Mouse (Mus musculus) liver, embryonic 16.5 days (tissue): ENCODE measurements around the gene Scfd2. TPM values are rescaled to one million over a fixed set of nuclear protein-coding genes. Genes with fewer than 3 reads are reported as not detected.

Source experiments
- ATAC-seq: fragments of 200-750 bp; cut with Nextera tagmentation; 2 replicates; pipeline ENCODE4 v1.8.0; 2017; ENCODE audit warnings: low read depth, mild to moderate bottlenecking, moderate number of reproducible peaks, moderate library complexity
- H3K27ac ChIP-seq: fragments of 300-500 bp; sonication (generic); 2 replicates; pipeline ENCODE4 v1.5.1; 2014; ENCODE audit warnings: mild to moderate bottlenecking, low read length
- H3K27me3 ChIP-seq: fragments of 300-500 bp; sonication (generic); 2 replicates; pipeline ENCODE4 v1.6.1; 2014; ENCODE audit warnings: low read depth, low read length, mixed read lengths; ENCODE audit not compliant: control insufficient read depth, insufficient read depth
- H3K36me3 ChIP-seq: fragments of 300-500 bp; sonication (generic); 2 replicates; pipeline ENCODE4 v1.6.1; 2014; ENCODE audit warnings: mild to moderate bottlenecking; ENCODE audit not compliant: control insufficient read depth, insufficient read depth
- H3K4me1 ChIP-seq: fragments of 300-500 bp; sonication (generic); 2 replicates; pipeline ENCODE4 v1.6.1; 2014; ENCODE audit warnings: low read depth, low read length, mixed read lengths; ENCODE audit not compliant: control insufficient read depth
- H3K4me2 ChIP-seq: fragments of 300-500 bp; sonication (generic); 2 replicates; pipeline ENCODE4 v1.6.1; 2014; ENCODE audit warnings: low read depth, low read length, mixed read lengths
- H3K4me3 ChIP-seq: fragments of 300-500 bp; sonication (generic); 2 replicates; pipeline ENCODE4 v1.5.1; 2014; ENCODE audit warnings: low read depth, mild to moderate bottlenecking, low read length
- H3K9ac ChIP-seq: fragments of 300-500 bp; sonication (generic); 2 replicates; pipeline ENCODE4 v1.6.1; 2014; ENCODE audit warnings: low read depth, low read length
- H3K9me3 ChIP-seq: fragments of 300-500 bp; sonication (generic); replicated peaks from 2 replicates; pipeline ENCODE4 v1.6.1; 2016; ENCODE audit warnings: low read length; ENCODE audit not compliant: control insufficient read depth
- WGBS: fragments of 180-500 bp; shearing (Covaris S2); extraction: QIAGEN DNeasy Blood & Tissue Kit; methylation state at CpG from one replicate; pipeline ENCODE4 v1.1.7; 2014; ENCODE audit not compliant: insufficient replicate concordance; 5-methylcytosine and 5-hydroxymethylcytosine counted together
- polyA plus RNA-seq: library from polyadenylated mRNA; unstranded; fragments of >200 nt; fragmentation: Nextera tagmentation; extraction: Ambion mirVana; gene quantifications from 2 replicates; pipeline ENCODE4 v1.2.1, GENCODE M21; 2015

Scfd2 gene
- polyA plus RNA-seq, 1 experiment from 2014 or later, result 10.4 TPM

DNA sequence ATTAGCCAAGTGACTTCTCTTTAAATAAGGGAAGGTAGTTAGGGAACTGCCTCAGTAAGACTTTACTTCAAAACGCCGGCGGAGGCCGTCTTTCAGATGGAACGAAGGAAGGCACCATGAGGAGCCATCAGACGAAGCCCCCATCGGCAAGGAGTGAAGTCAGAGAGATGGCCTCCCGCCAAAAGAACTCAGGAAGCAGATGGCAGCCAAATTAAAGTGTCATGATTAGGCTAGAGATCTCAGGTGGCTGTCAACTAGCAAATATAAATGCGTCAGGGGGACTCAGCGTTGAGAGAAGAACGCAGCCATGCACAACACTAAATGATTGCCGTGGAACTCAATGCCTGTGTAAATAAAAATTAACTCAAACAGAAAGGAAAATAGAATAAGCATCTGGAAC lies 194.8 kb downstream of the Scfd2 start:
- 80% methylated on average over 12 of the region's 12 CpGs for WGBS
- no peak overlapping the region for H3K9ac ChIP-seq
- no peaks in the 10 kb centered on the region for H3K27me3 ChIP-seq
- no peaks in the 10 kb centered on the region for H3K4me1 ChIP-seq
- no peak for ATAC-seq
- H3K4me3 ChIP-seq, result no peak overlapping the region
- no peaks in the 10 kb centered on the region for H3K36me3 ChIP-seq
- no peak overlapping the region for H3K27ac ChIP-seq
- H3K9me3 ChIP-seq, result no peaks in the 10 kb centered on the region
- no peak overlapping the region for H3K4me2 ChIP-seq

DNA sequence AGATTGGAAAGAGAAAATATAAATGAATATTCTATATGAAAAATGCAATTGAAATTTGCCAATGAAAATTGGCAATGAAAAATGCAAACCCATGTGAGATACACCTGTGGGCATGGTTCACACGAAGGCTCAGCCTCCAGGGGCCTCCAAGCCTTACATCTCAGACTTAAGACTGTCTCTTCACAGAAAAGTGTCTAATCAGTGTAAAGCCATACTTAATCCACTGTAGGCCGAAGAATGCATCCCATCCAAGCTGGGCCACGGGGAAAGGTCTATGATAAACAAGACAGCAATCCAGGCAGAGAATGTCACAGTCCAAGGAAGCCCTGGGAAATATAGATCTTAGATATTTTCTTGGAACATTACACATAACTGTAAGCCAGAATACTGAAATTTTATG lies 198.3 kb downstream of the Scfd2 start:
- WGBS, result 57% methylated on average over 3 of the region's 3 CpGs
- H3K36me3 ChIP-seq, result no peaks in the 10 kb centered on the region
- H3K4me2 ChIP-seq, result no peak overlapping the region
- H3K4me3 ChIP-seq, result no peak overlapping the region
- no peak overlapping the region for H3K27ac ChIP-seq
- no peaks in the 10 kb centered on the region for H3K27me3 ChIP-seq
- H3K9me3 ChIP-seq, result no peaks in the 10 kb centered on the region
- no peak overlapping the region for H3K9ac ChIP-seq
- H3K4me1 ChIP-seq, result no peaks in the 10 kb centered on the region
- no peak for ATAC-seq

DNA sequence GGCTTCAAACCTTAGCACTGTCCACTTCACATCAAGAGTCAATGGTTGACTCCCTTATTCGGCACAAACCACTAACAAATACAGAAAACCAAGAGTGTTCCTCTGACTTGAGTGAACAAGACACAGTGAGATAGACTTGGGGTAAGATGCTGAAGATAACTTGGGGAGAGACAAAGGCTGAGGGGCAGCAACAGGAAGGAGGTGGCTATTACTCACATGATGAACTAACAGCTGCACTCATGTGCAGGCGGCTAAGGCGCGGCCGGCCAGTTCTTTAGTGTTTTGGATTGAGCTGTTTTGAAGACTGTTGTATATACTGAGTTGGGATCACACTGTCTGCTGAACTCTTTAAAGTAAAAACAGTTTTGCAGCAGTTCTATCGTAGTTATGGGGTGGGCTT lies 205.3 kb downstream of the Scfd2 start:
- Histone ChIP-seq H3K27me3 (no peaks in the 10 kb centered on the region), H3K4me2 (no peak overlapping the region), H3K27ac (no peak overlapping the region), H3K9ac (no peak overlapping the region), H3K4me3 (no peak overlapping the region), H3K36me3 (no peaks in the 10 kb centered on the region), H3K9me3 (no peaks in the 10 kb centered on the region), H3K4me1 (no peaks in the 10 kb centered on the region)
- 70% methylated on average over 6 of the region's 6 CpGs for WGBS
- ATAC-seq, result no peak

DNA sequence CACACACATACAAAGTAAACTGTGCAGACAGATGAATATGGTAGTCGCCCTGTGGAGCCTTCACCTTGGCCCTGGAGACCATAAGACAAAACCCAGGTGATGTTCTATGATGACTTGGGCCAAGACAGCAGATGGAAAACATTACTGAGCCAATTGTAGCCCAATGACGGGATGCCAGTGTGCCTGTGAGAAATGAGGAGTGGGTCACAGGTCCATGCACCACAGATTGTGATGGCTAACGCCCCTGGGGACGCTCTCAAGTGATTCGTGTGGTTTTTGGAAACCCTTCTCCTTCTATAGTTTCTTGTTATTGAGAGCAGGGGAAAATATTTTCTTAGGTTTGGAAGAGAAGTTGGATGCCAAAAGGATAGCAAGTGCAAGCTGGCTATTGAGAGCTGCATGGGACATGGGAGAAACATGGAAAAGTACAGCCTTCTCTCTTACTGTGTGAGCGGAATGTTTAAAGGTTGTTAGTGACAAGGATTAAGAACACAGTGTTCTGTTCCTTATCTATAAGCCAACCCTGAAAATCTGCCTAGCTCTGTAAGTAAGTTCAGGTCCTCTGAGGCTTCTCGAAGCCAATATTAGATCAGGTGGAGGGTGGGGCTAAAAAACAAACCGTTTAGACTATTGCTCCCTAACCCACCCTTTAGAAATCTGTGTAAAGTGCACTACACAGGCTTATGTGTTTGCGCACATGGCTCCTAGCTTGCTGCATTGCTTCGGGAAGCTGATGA lies 210.4 kb downstream of the Scfd2 start:
- Histone ChIP-seq H3K9me3 (no peaks in the 10 kb centered on the region), H3K4me3 (no peak overlapping the region), H3K4me2 (no peak overlapping the region), H3K9ac (no peak overlapping the region), H3K27ac (no peak overlapping the region), H3K4me1 (peaks cover 6% of the 10 kb centered on the region), H3K36me3 (no peaks in the 10 kb centered on the region), H3K27me3 (no peaks in the 10 kb centered on the region)
- no peak for ATAC-seq
- 71% methylated on average over 10 of the region's 10 CpGs for WGBS

DNA sequence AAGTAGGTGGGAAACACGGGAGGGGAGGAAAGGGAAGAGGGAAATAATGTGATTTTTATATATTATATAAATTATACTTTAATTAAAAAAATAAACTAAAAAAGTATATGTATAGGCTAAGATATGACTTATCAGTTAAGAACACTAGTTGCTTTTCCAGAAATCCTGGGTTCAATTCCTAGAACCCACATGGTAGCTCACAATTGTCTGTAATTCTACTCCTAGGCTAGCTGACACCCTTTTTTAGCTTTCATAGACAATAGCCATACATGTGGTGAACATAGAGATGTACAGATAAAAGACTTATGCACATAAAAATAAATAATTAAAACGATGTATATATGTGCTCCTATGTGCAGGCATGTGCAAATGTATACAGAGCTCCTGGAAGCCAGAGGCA lies 212.0 kb downstream of the Scfd2 start:
- no peak for ATAC-seq
- no peak overlapping the region for H3K4me2 ChIP-seq

DNA sequence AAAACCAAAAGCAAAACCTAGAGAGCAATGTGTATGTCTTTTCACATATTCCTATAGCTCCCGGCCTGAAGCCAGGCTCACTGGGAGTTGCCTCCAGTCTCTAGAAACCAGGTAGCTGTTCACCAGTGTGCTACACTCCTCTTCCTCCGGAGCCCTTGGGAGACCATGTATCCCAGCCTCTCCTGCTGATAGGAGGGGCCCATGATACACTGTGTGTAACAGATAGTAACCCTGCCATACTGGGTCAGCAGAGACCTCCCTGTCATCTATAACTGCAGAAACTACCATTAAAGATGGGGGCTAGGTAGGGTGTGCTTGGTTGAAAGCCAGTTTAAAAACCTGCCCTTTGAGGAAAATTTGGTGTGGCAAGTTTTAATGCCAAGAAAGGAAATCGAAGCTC lies 214.4 kb downstream of the Scfd2 start:
- no peak overlapping the region for H3K4me2 ChIP-seq
- H3K36me3 ChIP-seq, result no peaks in the 10 kb centered on the region
- no peaks in the 10 kb centered on the region for H3K9me3 ChIP-seq
- H3K27me3 ChIP-seq, result no peaks in the 10 kb centered on the region
- WGBS, result 45% methylated on average over 3 of the region's 3 CpGs
- H3K4me1 ChIP-seq, result peaks cover 6% of the 10 kb centered on the region
- no peak overlapping the region for H3K27ac ChIP-seq
- peak; percentile 80 for ATAC-seq
- H3K4me3 ChIP-seq, result no peak overlapping the region
- no peak overlapping the region for H3K9ac ChIP-seq

More for the DNA sequence above, 212.0 kb downstream of the Scfd2 start:
- Histone ChIP-seq H3K4me1 (peaks cover 6% of the 10 kb centered on the region), H3K9me3 (no peaks in the 10 kb centered on the region), H3K27me3 (no peaks in the 10 kb centered on the region), H3K9ac (no peak overlapping the region), H3K36me3 (no peaks in the 10 kb centered on the region), H3K4me3 (no peak overlapping the region), H3K27ac (no peak overlapping the region)
- 60% methylated on average over 2 of the region's 2 CpGs for WGBS

DNA sequence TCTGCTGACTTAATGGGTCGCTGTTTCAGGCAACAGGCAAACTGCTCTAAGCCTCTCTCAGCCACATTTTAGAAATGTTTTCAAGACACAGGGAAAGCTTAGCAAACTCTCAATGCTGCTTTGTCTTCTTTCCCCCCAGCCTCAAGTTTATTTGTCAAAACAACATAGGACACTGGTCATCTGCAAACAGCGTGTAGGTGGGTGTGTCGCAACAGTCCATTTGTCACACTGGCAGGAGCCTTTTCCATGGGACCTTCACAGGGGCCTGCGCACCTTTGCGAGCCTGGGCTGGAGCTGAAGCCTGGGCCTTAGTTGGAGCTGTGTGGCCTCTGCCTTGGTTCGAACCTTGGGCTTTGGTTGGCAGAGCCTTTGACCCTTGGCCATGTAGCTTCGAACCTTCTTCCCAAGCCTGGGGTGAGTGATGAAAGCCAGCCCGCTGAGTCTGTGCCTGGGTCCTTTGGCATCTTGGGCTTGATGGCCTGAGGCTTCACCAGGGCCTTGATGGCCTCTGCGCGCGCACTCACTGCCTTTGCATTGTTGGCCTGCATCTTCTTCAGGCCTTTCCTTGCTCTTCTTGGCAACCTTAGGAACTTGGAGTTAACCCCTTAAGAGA lies 215.1 kb downstream of the Scfd2 start:
- Histone ChIP-seq H3K9ac (no peak overlapping the region), H3K36me3 (no peaks in the 10 kb centered on the region), H3K27me3 (no peaks in the 10 kb centered on the region), H3K4me3 (no peak overlapping the region), H3K4me1 (peaks cover 6% of the 10 kb centered on the region), H3K27ac (peak overlapping the region; percentile 45; the same call in 1 of the 2 replicates), H3K4me2 (no peak overlapping the region), H3K9me3 (no peaks in the 10 kb centered on the region)
- peak; percentile 62 for ATAC-seq
- WGBS, result 83% methylated on average over 11 of the region's 11 CpGs

DNA sequence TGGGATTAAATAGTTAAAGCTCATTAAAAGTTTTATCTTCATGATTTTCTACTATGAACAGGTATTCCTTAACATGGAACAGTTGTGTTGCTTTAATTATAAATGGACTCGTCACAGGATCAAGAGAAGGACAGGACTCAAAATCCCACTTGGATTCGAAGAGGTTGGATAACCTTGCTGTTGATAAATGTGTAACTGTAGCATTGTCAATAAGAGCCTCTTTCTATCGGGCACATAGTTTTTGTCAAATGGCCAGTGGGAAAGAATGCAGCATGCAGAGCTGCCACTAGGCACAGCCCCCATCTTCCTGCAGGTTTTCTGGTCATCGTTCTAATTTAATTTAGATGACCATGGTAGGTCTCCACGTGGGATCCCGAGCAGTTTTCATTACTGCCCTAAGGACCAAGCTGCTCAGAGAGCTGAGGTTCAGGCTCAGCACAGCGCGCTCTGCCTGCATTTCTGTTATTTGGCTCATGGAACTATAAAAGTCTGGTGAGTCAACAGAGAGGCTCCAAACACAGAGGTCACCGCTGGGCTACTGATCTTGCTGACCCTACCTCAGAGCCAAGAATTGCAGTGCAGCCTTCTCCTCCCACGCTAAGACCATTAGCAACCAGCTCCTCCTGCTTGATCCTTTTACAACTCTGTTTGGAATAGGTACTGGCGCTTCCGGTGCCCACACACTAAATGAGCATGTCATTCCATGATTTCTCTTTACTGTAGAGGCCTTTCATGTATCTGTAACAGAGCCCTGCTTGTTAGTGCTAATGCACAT lies 215.9 kb downstream of the Scfd2 start:
- Histone ChIP-seq H3K27ac (peak overlapping the region; percentile 46; the same call in 1 of the 2 replicates), H3K4me2 (no peak overlapping the region), H3K4me3 (no peak overlapping the region), H3K27me3 (no peaks in the 10 kb centered on the region), H3K9ac (no peak overlapping the region), H3K36me3 (no peaks in the 10 kb centered on the region), H3K4me1 (peaks cover 6% of the 10 kb centered on the region), H3K9me3 (no peaks in the 10 kb centered on the region)
- 59% methylated on average over 12 of the region's 12 CpGs for WGBS
- ATAC-seq, result peak; percentile 75

DNA sequence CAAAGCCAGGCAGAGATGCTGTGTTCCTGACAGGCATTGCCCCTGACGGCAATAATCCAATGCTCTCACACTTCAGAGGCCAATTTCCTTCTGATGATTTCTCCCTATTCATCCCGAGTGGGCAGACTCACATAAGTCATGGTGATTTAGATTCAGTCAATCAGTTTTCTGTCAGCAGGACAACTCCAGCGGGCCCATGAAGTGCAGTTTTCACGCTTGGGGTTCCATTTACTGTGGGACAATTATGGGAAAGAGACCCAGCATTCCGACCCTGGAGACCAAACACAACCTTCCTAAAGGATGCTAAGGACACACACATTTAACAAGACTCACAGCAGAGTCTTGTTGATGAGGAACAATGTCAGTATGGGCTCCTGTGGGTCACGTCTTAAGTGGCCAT lies 217.1 kb downstream of the Scfd2 start:
- Histone ChIP-seq H3K4me3 (no peak overlapping the region), H3K4me1 (peaks cover 6% of the 10 kb centered on the region), H3K9ac (no peak overlapping the region), H3K9me3 (no peaks in the 10 kb centered on the region), H3K27ac (no peak overlapping the region), H3K27me3 (no peaks in the 10 kb centered on the region), H3K4me2 (no peak overlapping the region), H3K36me3 (no peaks in the 10 kb centered on the region)
- 63% methylated on average over 6 of the region's 6 CpGs for WGBS
- ATAC-seq, result no peak
